Mouse (Mus musculus): ENCODE data around the gene Trappc3.

Gene Trappc3

DNA sequence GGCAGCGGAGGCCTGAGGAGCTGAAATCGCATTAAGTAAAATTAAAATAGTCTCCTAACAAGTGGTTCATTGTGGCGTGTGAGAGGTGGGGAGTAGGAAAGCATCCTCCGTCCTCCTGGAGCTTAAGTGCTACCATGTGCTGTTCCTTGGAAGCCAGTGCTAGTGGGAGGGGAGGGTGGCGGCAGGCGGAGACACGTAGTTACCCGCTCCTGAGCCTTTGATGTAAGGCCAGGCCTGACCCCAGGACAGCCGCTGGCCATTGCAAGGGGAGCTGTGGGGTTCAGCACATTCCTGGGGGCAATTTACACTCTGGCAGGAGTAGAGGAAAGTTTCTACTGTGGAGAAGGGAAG is 16.4 kb downstream of the Trappc3 start:
- DNase-seq (ENCODE audit: low spot score in 2 of 2) = no peak

DNA sequence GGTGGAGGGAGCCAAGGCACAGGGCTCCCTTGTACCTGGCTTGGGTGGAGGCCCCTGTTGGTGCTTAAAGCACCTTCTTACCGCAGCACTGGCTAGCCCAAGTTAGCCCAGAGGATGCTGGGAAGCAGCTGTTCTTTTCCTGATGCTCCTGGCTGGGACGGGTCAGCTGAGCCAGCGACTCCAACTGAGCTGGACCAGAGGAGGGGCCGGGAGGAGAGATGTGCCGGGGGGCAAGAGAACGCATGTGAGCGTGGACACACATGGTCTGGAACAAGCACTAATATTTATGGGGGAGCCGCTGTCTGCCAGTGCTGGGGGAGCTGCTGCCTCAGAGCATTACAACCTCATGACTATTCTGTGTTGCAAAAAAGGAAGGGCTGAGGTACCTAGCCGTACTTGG is 16.8 kb downstream of the Trappc3 start:
- no peak for DNase-seq (ENCODE audit: low spot score in 2 of 2)

DNA sequence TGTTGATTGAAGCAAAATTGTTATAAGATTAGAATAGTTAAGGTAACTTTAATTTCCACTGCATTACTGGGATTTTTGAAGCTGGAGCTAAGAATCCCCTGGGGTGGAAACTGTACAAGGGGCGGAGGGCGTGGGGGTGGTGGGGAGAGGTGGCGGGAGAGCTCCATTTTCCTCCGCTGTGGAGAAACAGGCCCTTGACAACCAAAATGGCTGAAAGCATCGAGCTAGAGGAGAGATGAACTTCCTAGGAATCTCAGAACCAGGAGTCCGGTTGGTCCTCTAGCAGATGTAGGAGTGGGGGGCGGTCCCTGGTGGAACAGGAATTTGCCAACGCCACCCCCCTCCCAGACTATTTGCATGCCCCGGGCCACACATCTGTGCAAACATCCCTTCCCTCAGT is 19.6 kb downstream of the Trappc3 start:
- DNase-seq (ENCODE audit: low spot score in 2 of 2) = no peak

DNA sequence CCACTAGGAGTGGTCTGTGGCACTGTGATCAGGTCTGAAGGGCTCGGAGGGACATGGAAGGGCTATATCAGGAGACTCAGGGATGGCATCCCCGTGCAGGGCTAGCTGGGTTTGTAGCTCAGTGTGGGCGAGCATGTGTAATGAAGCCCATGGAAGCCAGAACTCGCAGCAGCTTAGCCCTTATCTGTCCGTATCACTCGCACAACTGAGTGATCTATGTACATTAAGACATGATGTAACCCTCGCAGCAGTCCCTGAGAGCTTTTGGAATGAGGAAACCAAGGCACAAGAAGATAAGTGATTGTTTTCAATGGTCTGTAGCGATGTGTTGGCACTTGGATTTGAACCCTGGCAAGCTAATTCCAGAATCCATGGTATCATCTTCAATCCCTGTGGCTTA is 21.5 kb downstream of the Trappc3 start:
- no peak for DNase-seq (ENCODE audit: low spot score in 2 of 2)

DNA sequence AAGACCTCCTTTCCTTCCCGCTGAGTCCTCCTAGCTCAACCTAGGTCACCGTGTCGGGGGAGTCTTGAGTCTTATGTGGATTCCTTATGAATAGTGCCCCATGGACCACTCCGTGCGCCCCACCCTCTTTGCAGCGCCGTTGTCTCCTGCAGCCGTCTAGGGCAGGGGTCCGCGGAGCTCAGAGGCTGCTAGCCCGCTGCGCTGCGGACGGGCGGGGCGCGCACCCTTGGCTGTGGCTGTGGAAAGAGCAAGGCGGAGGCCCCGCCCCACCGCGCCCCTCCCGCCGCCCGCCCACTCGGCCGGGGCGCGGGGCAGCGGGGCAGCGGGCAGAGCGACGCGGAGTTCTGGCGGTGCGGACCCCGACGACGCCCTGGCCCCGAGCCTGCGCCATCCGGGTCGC is 24.4 kb downstream of the Trappc3 start, which contains the start of gene Col8a2:
Gene Col8a2 (plus strand): TSS at position 302 of the 400 bp plus-strand sequence.
- DNase-seq (ENCODE audit: low spot score in 2 of 2) = no peak

DNA sequence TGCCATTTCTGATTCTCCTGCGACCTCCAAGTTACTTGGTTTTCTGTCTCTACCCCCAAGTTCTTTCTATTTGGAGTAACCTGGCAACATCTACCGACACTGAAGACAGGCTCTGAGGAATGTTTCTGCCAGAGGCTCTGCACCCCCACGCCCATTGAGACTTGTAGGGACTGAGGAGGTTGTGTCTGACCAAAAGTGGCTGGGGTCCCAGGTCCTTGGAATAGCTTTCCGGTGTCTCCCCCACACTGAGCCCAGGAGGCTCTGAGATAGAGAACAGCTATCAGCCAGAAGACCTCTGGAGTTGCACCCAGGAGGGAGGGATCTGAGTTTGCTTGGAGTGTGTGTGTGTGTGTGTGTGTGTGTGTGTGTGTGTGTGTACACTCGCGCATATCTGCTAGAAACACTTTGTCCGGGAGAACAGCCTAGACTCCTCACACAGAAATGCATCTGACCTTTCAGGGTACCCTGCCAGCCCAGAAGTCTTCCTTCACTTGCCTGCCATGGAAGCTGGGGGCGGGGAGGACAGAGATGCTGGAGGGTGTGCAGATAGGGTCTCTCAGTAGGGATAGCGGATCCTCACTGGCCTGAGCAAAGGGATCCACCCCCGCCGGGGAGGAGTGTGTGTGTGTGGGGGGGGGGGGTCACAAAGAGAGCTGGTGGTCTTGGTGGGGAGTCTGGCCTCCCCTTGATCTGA is 25.3 kb downstream of the Trappc3 start:
- no peak for DNase-seq (ENCODE audit: low spot score in 2 of 2)

DNA sequence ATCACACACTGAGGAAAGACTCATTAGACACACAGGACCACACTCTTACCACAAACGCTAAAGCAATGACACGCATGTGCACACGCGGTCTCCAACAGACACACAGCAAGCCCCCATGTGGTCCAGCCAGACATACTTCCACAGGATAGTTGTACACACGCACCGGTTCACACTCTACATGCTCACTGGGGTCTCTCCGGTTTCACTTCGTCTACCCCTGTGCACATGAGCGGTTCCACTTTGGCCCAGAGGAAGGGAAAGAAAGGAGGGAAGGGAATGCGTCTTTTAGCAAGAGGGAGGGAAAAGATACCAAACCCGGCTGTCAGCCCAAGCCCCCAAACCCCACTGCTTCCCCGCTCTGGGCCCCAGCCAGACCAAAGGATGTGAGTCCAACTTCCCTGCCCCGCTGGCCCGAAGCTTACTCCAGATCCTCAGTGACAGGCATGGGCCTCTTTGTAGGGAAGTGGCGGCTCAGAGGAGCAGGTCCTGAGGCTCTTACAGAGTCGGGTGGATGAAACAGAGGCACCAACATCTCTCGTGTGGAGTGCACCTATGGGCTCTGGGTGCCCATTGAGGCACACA is 26.1 kb downstream of the Trappc3 start:
- DNase-seq (ENCODE audit: low spot score in 2 of 2) = no peak

DNA sequence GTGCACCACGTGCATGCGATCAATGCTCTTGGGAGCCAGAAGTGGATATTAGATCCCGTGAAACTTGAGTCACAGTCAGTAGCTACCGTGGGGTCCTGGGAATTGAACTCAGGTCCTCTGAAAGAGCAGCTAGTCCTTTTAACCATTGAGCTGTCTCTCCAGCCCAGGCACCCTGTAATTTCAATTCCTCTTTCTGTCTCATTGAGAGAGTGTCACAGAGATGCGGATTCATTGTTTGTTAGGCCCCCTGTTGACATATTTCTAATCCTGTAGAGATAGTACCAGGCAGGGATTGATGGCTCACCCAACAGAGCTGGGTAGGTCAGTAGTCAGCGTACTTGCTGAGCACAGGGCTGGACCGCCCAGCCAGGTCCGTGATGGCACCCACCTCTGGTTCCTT is 28.2 kb downstream of the Trappc3 start:
- DNase-seq (ENCODE audit: low spot score in 2 of 2) = no peak

DNA sequence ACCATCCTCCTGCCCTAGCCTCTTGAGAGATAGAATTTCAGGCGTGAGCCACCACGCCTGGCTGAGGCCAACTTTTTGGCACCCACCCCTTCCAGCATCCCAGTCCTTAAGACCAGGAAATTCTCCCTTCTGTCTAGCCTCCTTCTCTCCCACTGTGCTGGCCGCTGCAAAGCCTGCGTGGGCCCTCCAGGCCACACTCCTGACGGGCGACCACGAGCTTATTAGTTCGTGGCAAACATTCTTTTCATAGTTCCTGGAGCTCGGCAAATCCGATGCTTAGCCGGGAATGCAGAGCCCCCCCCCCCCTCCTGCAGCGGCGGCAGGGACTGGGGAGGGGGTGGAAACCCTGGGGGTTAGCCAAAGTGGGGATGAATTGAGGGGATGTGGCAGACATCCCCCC is 29.1 kb downstream of the Trappc3 start:
- no peak for DNase-seq (ENCODE audit: low spot score in 2 of 2)

DNA sequence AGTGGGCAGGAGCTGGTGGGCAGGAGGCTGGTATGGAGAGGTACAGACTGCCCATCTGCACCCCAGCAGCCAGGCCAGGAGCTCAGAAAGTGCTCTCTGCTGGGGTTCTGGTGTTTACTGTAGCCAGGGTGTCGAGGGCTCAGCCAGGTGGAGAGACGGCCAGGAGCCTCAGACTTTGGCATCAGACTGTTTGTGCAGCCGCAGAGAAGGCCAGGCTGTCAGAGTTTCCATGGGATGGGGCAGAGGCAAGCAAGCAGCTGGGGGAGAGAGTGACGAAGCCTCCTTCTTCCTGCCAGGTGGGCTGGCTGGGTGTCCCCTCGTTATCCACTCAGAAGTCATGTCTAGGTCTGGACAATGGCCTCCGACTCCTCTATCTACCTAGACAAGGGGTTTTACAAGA is 33.0 kb downstream of the Trappc3 start:
- DNase-seq (ENCODE audit: low spot score in 2 of 2) = no peak

DNA sequence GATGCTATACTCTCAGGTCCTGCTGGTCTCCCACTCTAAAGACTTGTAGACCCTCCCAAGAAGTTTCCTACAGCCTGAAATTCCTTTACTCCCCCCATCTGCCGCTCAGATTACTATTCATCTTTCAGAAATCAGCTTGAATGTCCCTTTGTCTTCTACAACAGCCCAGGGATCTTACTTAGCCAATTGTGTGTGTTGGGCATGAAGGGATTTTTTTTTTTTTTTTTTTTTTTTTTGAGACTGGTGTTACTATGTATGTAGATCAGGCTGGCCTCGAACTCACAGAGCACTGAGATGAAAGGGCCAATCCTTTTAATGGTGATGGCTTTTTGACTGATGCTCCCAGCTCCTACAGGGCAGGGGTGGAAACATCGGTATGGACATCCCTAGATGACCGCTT is 33.8 kb downstream of the Trappc3 start:
- DNase-seq (ENCODE audit: low spot score in 2 of 2) = no peak

DNA sequence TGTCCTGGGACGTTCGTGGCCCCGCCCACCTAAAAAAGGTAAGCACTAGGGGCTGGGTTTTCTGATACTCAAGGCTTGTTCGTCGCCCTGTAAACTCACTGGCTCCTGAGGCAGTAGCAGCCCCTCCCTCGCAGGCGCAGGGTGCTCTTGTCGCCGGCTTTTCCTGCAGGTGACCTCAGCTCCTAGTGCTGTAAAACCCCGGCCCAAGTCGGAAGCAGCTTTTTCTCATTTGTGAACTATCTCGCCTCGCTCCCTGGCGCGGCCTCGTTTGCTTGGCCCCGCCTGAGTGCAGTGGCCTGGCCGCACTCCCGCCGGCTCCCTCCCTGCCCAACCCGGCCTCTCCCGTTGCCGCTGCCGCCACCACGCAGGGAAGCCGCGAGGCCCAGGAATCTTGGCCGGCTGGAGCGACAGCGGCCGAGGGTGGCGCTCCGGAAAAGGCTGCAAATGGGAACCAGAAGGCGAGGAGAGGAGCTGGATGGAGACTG is 34.5 kb downstream of the Trappc3 start:
- DNase-seq (ENCODE audit: low spot score in 2 of 2) = peak; percentile 33 to 37

DNA sequence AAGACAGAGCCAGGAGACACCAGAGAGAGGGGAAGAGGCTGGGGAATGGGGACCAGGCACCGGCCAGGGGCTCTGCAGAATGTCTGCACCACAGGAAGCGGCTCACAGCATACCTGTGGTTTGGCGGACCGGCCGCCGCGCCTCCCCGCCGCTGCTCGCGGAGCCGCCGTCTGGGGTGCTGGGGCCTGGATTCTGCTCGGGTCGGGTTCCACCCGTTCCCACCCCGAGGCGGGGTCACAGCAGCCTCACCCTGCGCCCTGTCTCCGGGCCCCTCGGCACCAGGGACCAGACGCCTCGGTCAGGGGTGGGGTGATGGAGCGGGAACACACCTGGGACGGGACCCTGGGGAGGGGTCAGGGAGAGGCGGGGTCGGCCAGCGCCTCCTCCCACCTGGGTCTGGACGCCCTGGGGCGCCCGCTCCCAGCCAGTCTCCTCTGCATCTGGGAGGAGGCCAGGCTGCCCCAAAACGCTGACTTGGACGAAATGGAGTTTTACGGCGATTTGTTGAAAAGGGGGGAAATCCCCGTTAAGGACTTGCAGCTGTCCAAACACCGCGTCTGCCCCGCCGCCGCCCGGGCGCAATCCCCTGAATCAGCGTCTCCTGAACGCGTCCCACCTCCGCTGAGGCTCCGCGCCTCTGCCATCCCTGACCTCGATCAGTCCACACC is 38.9 kb downstream of the Trappc3 start:
- DNase-seq (ENCODE audit: low spot score in 2 of 2) = no peak

DNA sequence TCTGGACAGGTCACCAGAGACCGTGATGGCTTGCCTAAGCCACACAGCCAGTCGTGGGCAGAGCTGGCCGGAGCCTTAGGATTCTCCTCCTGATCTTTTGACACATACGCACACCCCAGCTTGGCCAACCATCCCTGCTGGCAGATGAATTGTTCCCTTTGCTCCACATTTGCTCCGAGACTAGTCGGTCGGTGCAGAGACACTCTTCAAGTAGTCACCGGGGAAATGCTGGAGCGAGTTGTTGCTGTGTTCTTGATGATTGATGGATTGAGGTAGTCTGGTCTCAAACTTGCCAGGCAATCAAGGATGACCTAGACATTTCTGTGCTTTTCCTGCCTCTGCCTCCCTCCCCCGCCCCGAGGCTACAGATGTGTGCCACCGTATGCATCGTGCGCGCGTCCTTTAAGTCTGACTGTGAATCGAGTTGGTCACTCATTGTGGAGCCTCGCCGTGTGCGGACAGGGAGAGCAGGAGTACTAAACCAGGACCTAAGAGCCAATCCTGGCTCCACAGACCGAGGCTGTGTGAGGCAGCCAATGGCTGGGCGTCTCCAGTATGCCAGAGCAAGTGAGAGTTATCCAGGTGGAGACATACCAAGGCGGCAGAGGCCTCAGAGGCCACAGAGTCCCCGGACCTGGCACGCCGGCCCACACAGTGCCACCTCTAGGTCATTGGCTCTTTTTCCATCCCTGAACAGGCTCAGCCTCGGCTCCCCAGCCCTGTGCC is 39.6 kb downstream of the Trappc3 start:
- no peak for DNase-seq (ENCODE audit: low spot score in 2 of 2)

DNA sequence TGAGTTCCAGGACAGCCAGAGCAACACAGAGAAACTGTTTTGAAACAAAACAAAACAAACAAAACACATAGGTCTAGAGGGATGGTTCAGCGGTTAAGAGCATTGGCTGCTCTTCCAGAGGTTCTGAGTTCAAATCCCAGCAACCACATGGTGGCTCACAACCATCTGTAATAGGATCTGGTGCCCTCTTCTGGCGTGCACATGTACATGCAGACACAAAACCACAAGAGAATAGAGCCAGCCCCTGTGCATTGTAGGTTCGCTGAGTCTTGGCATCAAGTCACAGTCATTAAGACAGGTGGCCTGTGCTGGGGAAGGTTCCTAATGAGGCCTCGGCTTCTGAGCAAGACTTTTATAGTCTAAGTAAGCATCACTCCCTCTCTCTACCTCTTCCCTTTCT is 41.8 kb downstream of the Trappc3 start:
- no peak for DNase-seq (ENCODE audit: low spot score in 2 of 2)

DNA sequence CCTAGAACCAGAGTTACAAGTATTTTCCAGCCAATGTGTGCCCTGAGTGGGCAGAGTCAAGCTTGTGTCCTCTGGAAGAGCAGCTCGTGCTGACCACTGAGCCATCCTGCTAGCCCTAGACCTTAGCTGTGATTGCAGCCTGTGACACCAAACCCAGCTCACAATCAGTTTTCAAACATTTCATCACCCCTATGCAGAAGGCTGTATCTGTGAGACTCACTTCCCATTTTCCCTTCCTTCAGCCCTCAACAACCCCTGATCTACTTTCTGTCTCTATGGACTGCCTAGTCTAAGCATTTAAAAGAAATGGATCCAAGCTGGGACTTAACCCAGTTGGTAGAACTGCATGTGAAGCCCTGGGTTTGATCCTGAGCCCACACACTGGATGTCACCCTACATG is 43.3 kb downstream of the Trappc3 start:
- no peak for DNase-seq (ENCODE audit: low spot score in 2 of 2)

DNA sequence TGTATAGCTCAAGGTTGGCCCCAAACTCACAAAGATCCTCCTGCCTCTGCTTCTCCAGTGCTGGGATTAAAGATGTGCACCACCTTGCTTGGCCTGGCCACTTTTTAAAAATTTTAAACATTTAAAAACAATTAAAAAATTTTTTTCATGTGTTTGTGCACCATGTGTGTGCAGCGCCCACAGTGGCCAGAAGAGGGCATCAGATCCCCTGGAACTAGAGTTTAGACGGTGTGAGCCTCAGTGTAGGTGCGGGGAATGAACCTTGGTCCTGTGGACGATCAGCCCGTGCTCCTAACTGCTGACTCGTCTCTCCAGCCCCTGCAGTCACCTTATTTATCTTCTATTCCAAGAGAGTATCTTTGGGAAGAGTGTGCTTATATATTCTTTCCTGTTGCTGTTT is 43.9 kb downstream of the Trappc3 start:
- no peak for DNase-seq (ENCODE audit: low spot score in 2 of 2)

DNA sequence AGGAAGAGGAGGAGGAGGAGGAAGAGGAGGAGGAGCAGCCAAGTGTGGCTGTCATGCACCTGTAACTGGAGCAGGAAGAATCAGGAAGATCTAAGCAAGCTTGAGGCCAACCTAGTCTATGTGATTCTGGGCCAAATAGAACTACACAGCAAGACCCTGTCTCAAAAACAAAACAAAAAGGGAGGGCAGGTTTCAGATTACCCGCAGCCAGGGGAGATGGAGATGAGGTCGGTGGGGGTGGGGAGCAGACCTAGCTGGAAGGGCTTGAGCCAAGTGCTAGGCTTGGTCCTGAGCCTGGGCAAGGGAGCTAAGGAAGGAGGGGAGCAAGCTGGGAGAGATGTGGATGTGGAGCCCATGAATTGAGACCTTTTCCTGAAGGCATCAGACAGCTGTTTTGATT is 44.7 kb downstream of the Trappc3 start:
- DNase-seq (ENCODE audit: low spot score in 2 of 2) = no peak

DNA sequence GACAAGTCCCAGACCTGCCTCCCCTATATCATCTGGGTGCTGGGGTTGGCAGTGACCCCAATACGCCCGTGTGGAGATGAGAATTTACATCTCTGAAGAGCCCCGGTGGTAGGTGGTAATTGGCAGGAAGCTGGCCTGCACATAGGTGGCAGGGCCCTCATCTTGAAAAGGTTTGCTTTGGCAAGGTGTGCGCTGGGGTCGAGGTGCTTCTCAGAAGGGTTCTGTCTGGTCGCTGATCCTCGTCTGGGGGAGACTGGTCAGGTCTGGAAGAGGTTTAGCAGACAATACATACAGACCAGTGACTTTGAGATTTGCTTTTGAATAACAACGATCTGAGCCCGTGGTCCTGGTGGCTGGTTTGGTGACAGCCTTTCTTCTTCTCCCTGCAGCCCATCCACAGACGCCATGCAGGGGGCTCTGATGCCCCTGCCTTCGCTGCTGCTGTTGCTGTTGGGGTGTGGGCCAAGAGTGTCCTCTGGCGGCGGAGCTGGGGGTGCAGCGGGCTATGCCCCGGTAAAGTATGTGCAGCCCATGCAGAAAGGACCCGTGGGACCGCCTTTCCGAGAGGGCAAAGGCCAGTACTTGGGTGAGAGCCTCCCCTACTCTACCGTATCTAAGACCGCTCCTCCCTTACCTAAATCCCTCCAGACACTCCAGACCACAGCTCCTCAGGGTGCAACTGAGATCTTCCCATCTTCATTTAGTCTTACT is 47.2 kb downstream of the Trappc3 start:
- DNase-seq (ENCODE audit: low spot score in 2 of 2) = no peak

DNA sequence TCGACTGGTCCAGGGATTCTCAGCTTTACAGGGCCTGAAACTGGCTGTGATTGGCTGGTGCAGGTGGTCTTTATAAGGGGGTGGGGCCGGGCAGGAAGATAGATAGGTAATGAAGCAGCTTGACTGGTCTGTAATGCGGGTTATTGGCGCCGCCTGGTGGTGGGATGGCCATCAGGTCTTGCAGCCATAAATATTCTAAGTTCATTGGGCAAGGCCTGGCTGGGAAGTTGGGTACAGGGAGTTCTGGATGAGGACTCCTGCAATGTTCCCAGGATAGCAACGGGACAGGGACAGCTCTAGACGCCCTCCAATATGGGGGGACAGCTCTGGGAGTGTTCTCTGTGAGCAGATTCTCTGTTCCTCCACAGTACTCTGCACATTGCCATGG is 47.8 kb downstream of the Trappc3 start:
- peak; percentile 82 to 88 for DNase-seq (ENCODE audit: low spot score in 2 of 2)

DNA sequence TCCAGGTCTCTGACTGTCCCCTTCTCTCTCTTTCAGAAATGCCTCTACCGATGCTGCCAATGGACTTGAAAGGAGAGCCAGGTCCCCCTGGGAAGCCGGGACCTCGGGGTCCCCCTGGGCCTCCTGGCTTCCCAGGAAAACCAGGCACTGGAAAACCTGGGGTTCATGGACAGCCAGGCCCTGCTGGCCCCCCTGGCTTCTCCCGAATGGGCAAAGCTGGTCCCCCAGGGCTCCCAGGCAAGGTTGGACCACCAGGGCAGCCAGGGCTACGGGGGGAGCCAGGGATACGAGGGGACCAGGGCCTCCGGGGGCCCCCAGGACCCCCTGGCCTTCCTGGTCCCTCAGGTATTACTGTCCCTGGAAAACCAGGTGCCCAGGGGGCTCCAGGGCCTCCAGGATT is 48.2 kb downstream of the Trappc3 start:
- no peak for DNase-seq (ENCODE audit: low spot score in 2 of 2)
